Mouse (Mus musculus) heart, embryonic 12.5 days (tissue): Measurements from ENCODE around the gene Sae1. TPM values are rescaled to one million over a fixed set of nuclear protein-coding genes. Genes with fewer than 3 reads are reported as not detected.

Source experiments
- ATAC-seq: fragments of 200-750 bp; cut with Nextera tagmentation; 2 replicates; pipeline ENCODE4 v1.8.0; 2017; ENCODE audit warnings: moderate TSS enrichment, moderate library complexity; ENCODE audit not compliant: insufficient number of reproducible peaks, low FRiP score
- H3K27ac ChIP-seq: fragments of 300-500 bp; sonication (generic); 2 replicates; pipeline ENCODE4 v1.5.1; 2016; ENCODE audit warnings: mild to moderate bottlenecking, moderate library complexity; ENCODE audit not compliant: poor library complexity, severe bottlenecking
- H3K27me3 ChIP-seq: fragments of 300-500 bp; sonication (generic); replicated peaks from 2 replicates; pipeline ENCODE4 v1.6.1; 2016; ENCODE audit warnings: mild to moderate bottlenecking, moderate library complexity
- H3K36me3 ChIP-seq: fragments of 300-500 bp; sonication (generic); 2 replicates; pipeline ENCODE4 v1.6.1; 2016; ENCODE audit warnings: mild to moderate bottlenecking, moderate library complexity
- H3K4me1 ChIP-seq: fragments of 300-500 bp; sonication (generic); replicated peaks from 2 replicates; pipeline ENCODE4 v1.6.1; 2016; ENCODE audit warnings: mild to moderate bottlenecking
- H3K4me2 ChIP-seq: fragments of 300-500 bp; sonication (generic); 2 replicates; pipeline ENCODE4 v1.6.1; 2016; ENCODE audit warnings: mild to moderate bottlenecking, moderate library complexity
- H3K4me3 ChIP-seq: fragments of 300-500 bp; sonication (generic); 2 replicates; pipeline ENCODE4 v1.5.1; 2016; ENCODE audit warnings: mild to moderate bottlenecking
- H3K9ac ChIP-seq: fragments of 300-500 bp; sonication (generic); 2 replicates; pipeline ENCODE4 v1.6.1; 2016; ENCODE audit warnings: mild to moderate bottlenecking, moderate library complexity
- H3K9me3 ChIP-seq: fragments of 300-500 bp; sonication (generic); replicated peaks from 2 replicates; pipeline ENCODE4 v1.6.1; 2016; ENCODE audit warnings: mild to moderate bottlenecking, moderate library complexity
- WGBS: fragments of 180-500 bp; shearing (Covaris S2); methylation state at CpG from one replicate; pipeline ENCODE4 v1.1.7; 2016; 5-methylcytosine and 5-hydroxymethylcytosine counted together
- polyA plus RNA-seq: library from polyadenylated mRNA; unstranded; fragments of >200 nt; fragmentation: Nextera tagmentation; extraction: Ambion mirVana; gene quantifications from 2 replicates; pipeline ENCODE4 v1.2.1, GENCODE M21; 2016

Sae1 gene
- polyA plus RNA-seq, 1 experiment from 2014 or later: 232 TPM

GRCm38 (mm10) chr7:16345297-16345696, 42.3 kb downstream of the Sae1 start:
- Histone ChIP-seq H3K9me3 (no peaks in the 10 kb centered on the region), H3K36me3 (peaks cover 61% of the 10 kb centered on the region), H3K4me1 (peaks cover 15% of the 10 kb centered on the region), H3K27me3 (no peaks in the 10 kb centered on the region), H3K4me2 (no peak overlapping the region), H3K27ac (no peak overlapping the region), H3K4me3 (no peak overlapping the region), H3K9ac (no peak overlapping the region)
- no peak for ATAC-seq
- 57% methylated on average over 4 of the region's 4 CpGs for WGBS

DNA sequence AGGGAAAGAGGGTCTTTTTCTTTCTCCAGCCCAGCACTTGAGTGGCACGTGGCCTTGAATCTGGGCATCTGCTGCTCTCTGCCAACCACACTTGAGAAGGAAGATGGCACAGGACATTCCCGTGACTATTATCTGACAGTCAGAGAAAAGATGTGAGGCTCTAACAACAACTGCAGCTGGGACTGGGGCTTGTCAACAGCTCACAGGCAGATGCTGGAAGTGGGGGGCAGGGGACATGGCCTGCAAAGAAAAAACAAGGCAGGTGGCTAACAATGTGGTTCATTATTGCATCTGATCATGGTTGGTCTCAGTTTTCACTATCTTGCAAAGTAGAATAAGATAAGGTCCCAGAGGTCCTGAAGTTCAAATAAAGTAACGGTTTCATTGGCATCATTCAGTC, 43.0 kb downstream of the Sae1 start:
- H3K36me3 ChIP-seq: peaks cover 59% of the 10 kb centered on the region
- no peaks in the 10 kb centered on the region for H3K9me3 ChIP-seq
- 67% methylated on average over 3 of the region's 3 CpGs for WGBS
- no peak overlapping the region for H3K9ac ChIP-seq
- peaks cover 8% of the 10 kb centered on the region for H3K4me1 ChIP-seq
- no peak overlapping the region for H3K4me3 ChIP-seq
- H3K4me2 ChIP-seq: no peak overlapping the region
- H3K27me3 ChIP-seq: no peaks in the 10 kb centered on the region
- ATAC-seq: no peak
- H3K27ac ChIP-seq: no peak overlapping the region

DNA sequence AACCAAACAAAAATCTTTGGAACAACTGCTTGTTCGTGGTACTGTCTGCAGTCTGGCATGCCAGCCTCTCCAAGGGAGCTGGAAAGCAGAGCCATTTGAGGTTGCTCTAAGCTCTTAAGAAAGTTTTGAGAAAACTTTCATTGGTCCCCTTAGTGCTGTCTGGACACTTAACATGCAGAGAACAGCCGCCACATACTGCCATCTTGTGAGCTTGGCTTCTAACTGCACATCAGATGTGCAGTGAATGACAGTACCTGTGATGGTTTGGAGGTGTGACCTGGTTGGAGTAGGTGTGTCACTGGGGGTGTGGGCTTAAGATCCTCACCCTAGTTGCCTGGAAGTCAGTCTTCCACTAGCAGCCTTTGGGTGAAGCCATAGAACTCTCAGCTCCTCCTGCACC, 49.9 kb downstream of the Sae1 start:
- no peak for ATAC-seq
- Histone ChIP-seq H3K4me2 (no peak overlapping the region), H3K9me3 (no peaks in the 10 kb centered on the region), H3K4me3 (no peak overlapping the region), H3K27me3 (no peaks in the 10 kb centered on the region), H3K27ac (no peak overlapping the region), H3K4me1 (0 out of 2 replicates have a peak, but pooled peaks cover 4% of the 10 kb centered on the region), H3K36me3 (peaks cover 69% of the 10 kb centered on the region), H3K9ac (no peak overlapping the region)
- WGBS: 87% methylated on average over 2 of the region's 2 CpGs

GRCm38 (mm10) chr7:16329146-16329545, 58.5 kb downstream of the Sae1 start:
- H3K36me3 ChIP-seq: peaks cover 75% of the 10 kb centered on the region
- 90% methylated on average over 3 of the region's 3 CpGs for WGBS
- no peak for ATAC-seq

DNA sequence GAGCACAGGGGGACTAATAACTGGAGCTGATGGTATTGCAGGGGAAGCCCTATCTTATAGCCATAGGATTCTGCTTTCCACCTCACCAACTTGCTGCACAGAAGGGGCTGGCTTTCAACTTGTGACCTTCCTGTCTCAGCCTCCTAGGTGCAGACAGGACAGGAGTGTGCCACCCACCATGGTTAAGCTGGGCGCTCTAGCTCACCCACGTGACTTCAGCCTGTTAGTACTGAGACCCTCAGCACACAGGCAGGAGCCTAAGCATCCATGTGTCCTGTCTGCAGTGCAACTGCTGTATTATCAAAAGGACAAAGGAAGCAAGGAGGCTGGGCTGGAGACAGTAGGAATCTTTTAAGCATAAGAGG, 61.0 kb downstream of the Sae1 start:
- peak overlapping the region; percentile 97; the same call in 1 of the 2 replicates for H3K27ac ChIP-seq
- H3K36me3 ChIP-seq: peaks cover 53% of the 10 kb centered on the region
- H3K4me1 ChIP-seq: peaks cover 13% of the 10 kb centered on the region
- H3K4me3 ChIP-seq: no peak overlapping the region
- no peak for ATAC-seq
- H3K9me3 ChIP-seq: no peaks in the 10 kb centered on the region
- no peak overlapping the region for H3K4me2 ChIP-seq
- WGBS: 89% methylated on average over 2 of the region's 2 CpGs
- no peak overlapping the region for H3K9ac ChIP-seq
- no peaks in the 10 kb centered on the region for H3K27me3 ChIP-seq

More at GRCm38 (mm10) chr7:16329146-16329545, 58.5 kb downstream of the Sae1 start:
- H3K9me3 ChIP-seq: no peaks in the 10 kb centered on the region
- H3K4me2 ChIP-seq: no peak overlapping the region
- peaks cover 13% of the 10 kb centered on the region for H3K4me1 ChIP-seq
- H3K4me3 ChIP-seq: no peak overlapping the region
- 0 out of 2 replicates have a peak overlapping the region, but pooled peaks have one; percentile 16 for H3K27ac ChIP-seq
- H3K9ac ChIP-seq: no peak overlapping the region
- no peaks in the 10 kb centered on the region for H3K27me3 ChIP-seq

DNA sequence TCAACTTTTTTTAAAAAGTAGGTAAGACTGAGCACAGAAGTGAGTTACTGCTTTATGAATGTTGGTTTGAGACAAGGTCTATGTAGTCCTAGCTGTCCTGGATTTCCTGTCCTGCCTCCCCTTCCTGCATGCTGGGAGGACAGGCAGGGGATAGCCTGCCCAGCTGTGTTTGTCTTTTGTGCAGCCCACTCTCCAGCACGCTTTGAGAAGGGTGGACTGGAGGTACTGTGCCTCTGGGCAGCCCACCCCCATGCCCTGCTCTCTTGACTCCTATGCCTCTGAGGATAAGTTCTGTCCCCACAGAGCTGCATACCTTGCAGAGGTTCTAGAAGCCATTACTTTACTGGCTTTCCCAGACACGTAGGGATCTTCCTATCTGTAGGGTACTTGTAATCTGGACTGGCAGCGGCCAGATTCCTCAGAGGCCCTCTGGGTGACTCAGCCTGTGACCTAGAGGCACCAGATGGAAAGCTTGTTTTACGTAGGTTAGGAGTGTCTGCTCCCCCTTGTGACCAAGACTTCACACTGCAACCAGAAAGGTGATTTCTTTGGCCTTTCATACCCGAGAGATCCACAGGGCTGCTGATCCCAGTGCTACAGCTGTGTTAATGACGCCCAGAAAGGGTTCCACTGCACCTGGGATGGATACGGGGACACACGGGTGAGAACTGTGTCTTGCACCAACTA, 61.5 kb downstream of the Sae1 start:
- Histone ChIP-seq H3K4me2 (peak overlapping the region; percentile 6; the same call in 1 of the 2 replicates), H3K4me1 (peaks cover 13% of the 10 kb centered on the region), H3K9me3 (no peaks in the 10 kb centered on the region), H3K36me3 (peaks cover 50% of the 10 kb centered on the region), H3K9ac (peak overlapping the region; percentile 70), H3K27me3 (no peaks in the 10 kb centered on the region), H3K4me3 (no peak overlapping the region), H3K27ac (peak overlapping the region; percentile 97)
- ATAC-seq: peak; percentile 82
- 15% methylated on average over 8 of the region's 8 CpGs for WGBS

GRCm38 (mm10) chr7:16324661-16325060, 62.9 kb downstream of the Sae1 start:
- Histone ChIP-seq H3K9ac (no peak overlapping the region), H3K36me3 (peaks cover 36% of the 10 kb centered on the region), H3K4me2 (no peak overlapping the region), H3K4me3 (no peak overlapping the region), H3K9me3 (no peaks in the 10 kb centered on the region), H3K27me3 (no peaks in the 10 kb centered on the region), H3K27ac (no peak overlapping the region), H3K4me1 (peaks cover 13% of the 10 kb centered on the region)
- ATAC-seq: no peak
- WGBS: 94% methylated on average over 7 of the region's 7 CpGs

DNA sequence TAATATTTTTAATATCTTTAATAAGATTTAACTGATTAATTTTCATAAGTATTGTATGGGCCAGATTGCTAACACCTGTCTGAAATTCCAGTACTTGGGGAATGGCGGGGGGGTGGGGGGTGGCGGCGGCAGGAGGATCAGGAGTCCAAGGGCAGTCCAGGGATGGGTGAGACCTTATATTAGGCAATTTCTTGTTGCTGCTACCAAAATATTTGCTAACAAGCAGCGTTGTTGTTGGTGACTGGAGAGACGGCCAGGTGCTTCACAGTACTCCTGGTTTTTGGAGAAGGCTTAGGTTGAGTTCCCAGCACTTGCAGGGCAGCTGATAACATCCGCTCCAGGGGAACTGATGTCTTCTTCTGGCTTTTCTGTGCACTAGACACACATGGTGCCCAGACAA, 67.1 kb downstream of the Sae1 start:
- Histone ChIP-seq H3K9me3 (no peaks in the 10 kb centered on the region), H3K27ac (no peak overlapping the region), H3K27me3 (no peaks in the 10 kb centered on the region), H3K36me3 (peaks cover 19% of the 10 kb centered on the region), H3K4me3 (no peak overlapping the region), H3K9ac (no peak overlapping the region), H3K4me1 (peaks cover 2% of the 10 kb centered on the region; the same call in 1 of the 2 replicates), H3K4me2 (no peak overlapping the region)
- no peak for ATAC-seq
- WGBS: 84% methylated on average over 6 of the region's 6 CpGs

DNA sequence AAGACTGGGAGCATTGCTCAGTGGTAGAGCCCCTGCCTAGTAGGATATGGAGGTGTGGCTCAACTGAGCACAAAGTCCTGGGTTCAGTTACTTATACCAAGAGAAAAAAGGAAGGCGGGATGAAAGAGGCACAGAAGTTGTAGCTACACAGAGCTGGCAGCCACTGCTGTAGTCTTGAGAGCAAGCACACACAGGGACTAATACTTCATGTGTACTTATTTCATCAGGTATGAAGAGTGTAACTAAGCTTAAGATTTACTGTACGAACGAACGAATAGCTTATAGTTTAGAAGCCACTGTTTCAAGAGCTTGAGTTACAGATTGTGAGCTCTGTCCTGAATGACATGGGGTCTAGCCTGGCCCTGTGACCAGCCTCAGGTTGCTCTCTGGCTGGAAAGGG, 68.4 kb downstream of the Sae1 start:
- H3K9me3 ChIP-seq: no peaks in the 10 kb centered on the region
- peaks cover 6% of the 10 kb centered on the region for H3K4me1 ChIP-seq
- no peaks in the 10 kb centered on the region for H3K27me3 ChIP-seq
- no peak overlapping the region for H3K4me2 ChIP-seq
- H3K9ac ChIP-seq: no peak overlapping the region
- ATAC-seq: no peak
- no peak overlapping the region for H3K27ac ChIP-seq
- H3K4me3 ChIP-seq: no peak overlapping the region
- 91% methylated on average over 4 of the region's 4 CpGs for WGBS
- H3K36me3 ChIP-seq: peaks cover 19% of the 10 kb centered on the region

DNA sequence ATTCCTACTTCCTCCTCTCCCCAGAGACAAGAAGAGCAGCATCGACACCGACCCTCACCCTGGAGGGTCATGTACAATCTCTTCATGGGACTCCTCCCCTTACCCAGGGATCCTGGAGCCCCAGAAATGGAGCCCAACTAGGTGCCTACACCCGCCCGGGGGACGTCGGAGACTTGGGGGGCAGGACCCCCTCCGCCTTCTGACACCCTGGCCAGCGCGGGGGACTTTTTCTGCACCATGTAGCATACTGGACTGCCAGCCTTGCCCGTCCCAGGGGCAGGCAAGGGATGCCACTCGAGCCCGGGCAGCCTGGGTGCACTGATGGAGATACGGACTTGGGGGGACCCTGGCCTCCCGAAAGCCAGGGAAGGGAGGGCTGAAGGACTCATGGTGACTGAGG, 70.5 kb downstream of the Sae1 start:
- Histone ChIP-seq H3K27ac (no peak overlapping the region), H3K9ac (no peak overlapping the region), H3K4me2 (no peak overlapping the region), H3K4me3 (no peak overlapping the region), H3K36me3 (peaks cover 19% of the 10 kb centered on the region), H3K9me3 (no peaks in the 10 kb centered on the region), H3K27me3 (no peaks in the 10 kb centered on the region), H3K4me1 (peaks cover 16% of the 10 kb centered on the region)
- WGBS: 68% methylated on average over 14 of the region's 14 CpGs
- no peak for ATAC-seq

DNA sequence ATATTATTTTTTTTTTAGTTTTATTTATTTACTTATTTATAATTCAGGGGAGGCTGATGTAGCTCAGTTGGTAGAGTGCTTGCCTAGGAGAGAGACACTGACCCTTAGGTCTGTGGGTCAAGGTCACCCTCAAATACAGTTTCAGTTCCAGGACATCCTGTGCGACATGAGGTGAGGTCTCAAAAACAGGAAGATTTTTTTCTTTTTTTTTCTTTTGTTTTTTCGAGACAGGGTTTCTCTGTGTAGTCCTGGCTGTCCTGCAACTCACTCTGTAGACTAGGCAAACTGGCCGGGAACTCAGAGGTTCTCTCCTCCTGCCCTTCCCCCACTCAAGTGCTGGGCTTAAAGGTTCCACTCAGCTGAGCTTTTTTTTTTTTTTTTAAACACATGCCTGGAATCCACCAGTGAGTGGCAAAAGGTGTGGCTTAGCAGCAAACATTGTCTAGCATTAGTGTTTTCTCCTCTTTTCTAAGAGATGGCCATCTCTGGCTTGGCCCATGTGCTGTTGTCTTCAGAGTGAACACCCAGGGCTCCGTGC, 72.3 kb downstream of the Sae1 start:
- Histone ChIP-seq H3K9me3 (no peaks in the 10 kb centered on the region), H3K4me1 (peaks cover 34% of the 10 kb centered on the region), H3K4me2 (no peak overlapping the region)

More for the DNA sequence above, 72.3 kb downstream of the Sae1 start:
- H3K9ac ChIP-seq: no peak overlapping the region
- ATAC-seq: no peak
- no peak overlapping the region for H3K4me3 ChIP-seq
- no peak overlapping the region for H3K27ac ChIP-seq
- H3K36me3 ChIP-seq: peaks cover 19% of the 10 kb centered on the region
- WGBS: 47% methylated on average over 4 of the region's 4 CpGs
- no peaks in the 10 kb centered on the region for H3K27me3 ChIP-seq
